19 mouse cellular contexts compared by ENCODE assay signal in genomic region chr13:37864697-37865096, GRCm38 (mm10).
"Had no signal": no experiment of that assay in that cellular context is flagged by ENCODE, and none has a peak within 500 bp of the region (broad histone marks: within the 10 kb centered on the region; RNA-seq: fewer than 3 reads in every experiment).

No protein-coding gene starts in this region.

- H3K4me3 ChIP-seq: intestine, embryonic 15.5 days; limb, embryonic 10.5 days; limb, embryonic 13.5 days; midbrain, embryonic 12.5 days; midbrain, embryonic 15.5 days; neural tube, embryonic 12.5 days; neural tube, embryonic 15.5 days; stomach, embryonic 15.5 days had no signal

- H3K27ac ChIP-seq: intestine, embryonic 15.5 days; limb, embryonic 10.5 days; limb, embryonic 13.5 days; midbrain, embryonic 12.5 days; midbrain, embryonic 15.5 days; neural tube, embryonic 12.5 days; neural tube, embryonic 15.5 days had no signal

- H3K36me3 ChIP-seq: limb, embryonic 10.5 days; limb, embryonic 13.5 days; midbrain, embryonic 12.5 days; midbrain, embryonic 15.5 days; neural tube, embryonic 12.5 days; neural tube, embryonic 15.5 days; stomach, embryonic 15.5 days had no signal

- H3K9me3 ChIP-seq: intestine, embryonic 15.5 days; limb, embryonic 10.5 days; limb, embryonic 13.5 days; midbrain, embryonic 12.5 days; midbrain, embryonic 15.5 days; neural tube, embryonic 12.5 days; neural tube, embryonic 15.5 days; stomach, embryonic 15.5 days had no signal

- DNase-seq: kidney, adult 18-20 months; kidney, adult 9 months; kidney, postnatal 14 days; kidney, postnatal 4 days; lung, adult 2 months; lung, postnatal 14 days; lung, postnatal 4 days; right cerebral cortex, adult 18-20 months; right cerebral cortex, postnatal 14 days; spleen, adult 18-20 months; thymus, postnatal 25 days had no signal

- H3K9ac ChIP-seq: intestine, embryonic 15.5 days; limb, embryonic 13.5 days; midbrain, embryonic 12.5 days; midbrain, embryonic 15.5 days; neural tube, embryonic 12.5 days; neural tube, embryonic 15.5 days; stomach, embryonic 15.5 days had no signal

- H3K4me2 ChIP-seq: intestine, embryonic 15.5 days; limb, embryonic 13.5 days; midbrain, embryonic 12.5 days; midbrain, embryonic 15.5 days; neural tube, embryonic 12.5 days; neural tube, embryonic 15.5 days; stomach, embryonic 15.5 days had no signal

- H3K27me3 ChIP-seq: intestine, embryonic 15.5 days; limb, embryonic 13.5 days; midbrain, embryonic 15.5 days; neural tube, embryonic 12.5 days; neural tube, embryonic 15.5 days; stomach, embryonic 15.5 days had no signal

- ATAC-seq: intestine, embryonic 15.5 days; midbrain, embryonic 15.5 days had no signal
